Mouse (Mus musculus) CH12.LX (cell line): ENCODE results near the gene Astn2. TPM values are rescaled to one million over a fixed set of nuclear protein-coding genes. Genes with fewer than 3 reads are reported as not detected.

Source experiments
- DNase-seq: peaks from one replicate; pipeline ENCODE4 v3.0.0-alpha.2; 2013; ENCODE audit errors: extremely low read depth
- H3K27ac ChIP-seq: 2 replicates; pipeline ENCODE4 v1.5.1; 2012; ENCODE audit warnings: low read depth, mild to moderate bottlenecking, control low read depth, moderate library complexity; ENCODE audit not compliant: insufficient read depth
- H3K27me3 ChIP-seq: replicated peaks from 2 replicates; pipeline ENCODE3; 2012; ENCODE audit warnings: inconsistent platforms
- H3K36me3 ChIP-seq, 2 experiments: replicated peaks in 1 of 2; 2 replicates each; pipeline versions ENCODE3 to v1.6.1; 2012; ENCODE audit warnings: inconsistent platforms in 1 of 2, low read length in 1 of 2, mild to moderate bottlenecking in 1 of 2, mixed read lengths in 1 of 2, moderate library complexity in 1 of 2; ENCODE audit not compliant: control insufficient read depth in 1 of 2, insufficient read depth in 1 of 2
- H3K4me1 ChIP-seq, 2 experiments: 2 replicates each; pipeline ENCODE4 v1.6.1; 2012; ENCODE audit warnings: inconsistent platforms in 1 of 2, moderate library complexity in 1 of 2; ENCODE audit not compliant: insufficient read depth in 2 of 2, control insufficient read depth in 1 of 2
- H3K4me2 ChIP-seq: 2 replicates; pipeline ENCODE4 v1.6.1; 2012; ENCODE audit warnings: low read depth, mild to moderate bottlenecking, control low read depth; ENCODE audit not compliant: poor library complexity, insufficient read depth, severe bottlenecking
- H3K4me3 ChIP-seq, 3 experiments: fragments of 150-350 bp in 1 of 3; sonication (generic) in 1 of 3; replicated peaks in 1 of 3; 2 replicates each; pipeline versions ENCODE3 to v1.5.1; 2011 to 2012; ENCODE audit warnings: low read depth in 2 of 3, low read length in 2 of 3, mild to moderate bottlenecking in 2 of 3, moderate library complexity in 2 of 3, control low read depth in 1 of 3, improper control_type of control experiment in 1 of 3, inconsistent platforms in 1 of 3, mixed read lengths in 1 of 3; ENCODE audit not compliant: poor library complexity in 1 of 3
- H3K79me2 ChIP-seq: replicated peaks from 2 replicates; pipeline ENCODE4 v1.6.1; 2012; ENCODE audit warnings: mild to moderate bottlenecking, moderate library complexity; ENCODE audit not compliant: control insufficient read depth, poor library complexity, insufficient read depth, severe bottlenecking; ENCODE audit errors: extremely low read depth
- H3K9ac ChIP-seq: 2 replicates; pipeline ENCODE4 v1.6.1; 2012; ENCODE audit warnings: low read depth, mild to moderate bottlenecking, control low read depth, moderate library complexity; ENCODE audit not compliant: insufficient read depth
- H3K9me3 ChIP-seq: replicated peaks from 2 replicates; pipeline ENCODE3; 2012; ENCODE audit warnings: low read length, inconsistent platforms, mixed read lengths
- BHLHE40 ChIP-seq: IDR thresholded peaks from 2 replicates; pipeline ENCODE4 v1.6.1; 2011; ENCODE audit warnings: mild to moderate bottlenecking, low read depth, low read length, improper control_type of control experiment
- CHD1 ChIP-seq: IDR thresholded peaks from 2 replicates; pipeline ENCODE4 v1.6.1; 2012; ENCODE audit warnings: low read depth, low read length, improper control_type of control experiment, inconsistent platforms
- CHD2 ChIP-seq: IDR thresholded peaks from 2 replicates; pipeline ENCODE4 v1.6.1; 2011; ENCODE audit warnings: low read length, improper control_type of control experiment
- CTCF ChIP-seq, 2 experiments: IDR thresholded peaks in 1 of 2; conservative IDR thresholded peaks in 1 of 2; 2 replicates each; pipeline ENCODE4 v1.5.1; 2011 to 2012; ENCODE audit warnings: low read depth in 2 of 2, low read length in 2 of 2, improper control_type of control experiment in 1 of 2, inconsistent platforms in 1 of 2, mild to moderate bottlenecking in 1 of 2, moderate library complexity in 1 of 2
- E2F4 ChIP-seq: IDR thresholded peaks from 2 replicates; pipeline ENCODE4 v1.6.1; 2011; ENCODE audit warnings: low read depth, low read length, improper control_type of control experiment; ENCODE audit not compliant: insufficient replicate concordance
- EP300 ChIP-seq: IDR thresholded peaks from 2 replicates; pipeline ENCODE4 v1.6.1; 2011; ENCODE audit warnings: low read length, improper control_type of control experiment
- ETS1 ChIP-seq: conservative IDR thresholded peaks from 2 replicates; pipeline ENCODE4 v1.6.1; 2012; ENCODE audit warnings: low read depth, mild to moderate bottlenecking, inconsistent platforms, low read length, improper control_type of control experiment, moderate library complexity
- GABPA ChIP-seq: IDR thresholded peaks from 2 replicates; pipeline ENCODE4 v1.6.1; 2012; ENCODE audit warnings: low read depth, low read length, improper control_type of control experiment, inconsistent platforms; ENCODE audit not compliant: insufficient replicate concordance
- HCFC1 ChIP-seq: IDR thresholded peaks from 2 replicates; pipeline ENCODE4 v1.6.1; 2012; ENCODE audit warnings: low read depth, mild to moderate bottlenecking, inconsistent platforms, low read length, improper control_type of control experiment
- IRF4 ChIP-seq: IDR thresholded peaks from 2 replicates; pipeline ENCODE4 v1.6.1; 2014; ENCODE audit warnings: low read depth, mild to moderate bottlenecking, inconsistent platforms, low read length, improper control_type of control experiment
- JUND ChIP-seq: conservative IDR thresholded peaks from 2 replicates; pipeline ENCODE4 v1.6.1; 2011; ENCODE audit warnings: low read depth, low read length, improper control_type of control experiment
- MAFK ChIP-seq: IDR thresholded peaks from 2 replicates; pipeline ENCODE4 v1.6.1; 2011; ENCODE audit warnings: low read length, improper control_type of control experiment; ENCODE audit not compliant: insufficient replicate concordance
- MAZ ChIP-seq: IDR thresholded peaks from 2 replicates; pipeline ENCODE4 v1.6.1; 2012; ENCODE audit warnings: low read depth, mild to moderate bottlenecking, inconsistent platforms, low read length, improper control_type of control experiment, moderate library complexity
- MEF2A ChIP-seq: IDR thresholded peaks from 2 replicates; pipeline ENCODE4 v1.6.1; 2014; ENCODE audit warnings: low read depth, mild to moderate bottlenecking, inconsistent platforms, low read length, improper control_type of control experiment, borderline replicate concordance
- MYC ChIP-seq: IDR thresholded peaks from 2 replicates; pipeline ENCODE4 v1.6.1; 2011; ENCODE audit warnings: low read depth, mild to moderate bottlenecking, improper control_type of control experiment, low read length
- NELFE ChIP-seq: IDR thresholded peaks from 2 replicates; pipeline ENCODE4 v1.6.1; 2011; ENCODE audit warnings: low read depth, low read length, improper control_type of control experiment
- PAX5 ChIP-seq: IDR thresholded peaks from 2 replicates; pipeline ENCODE4 v1.6.1; 2012; ENCODE audit warnings: low read length, inconsistent platforms, mixed read lengths
- POLR2A ChIP-seq: IDR thresholded peaks from 2 replicates; pipeline ENCODE4 v1.6.1; 2011; ENCODE audit warnings: low read depth, mild to moderate bottlenecking, improper control_type of control experiment, low read length
- RAD21 ChIP-seq: IDR thresholded peaks from 2 replicates; pipeline ENCODE4 v1.6.1; 2011; ENCODE audit warnings: low read depth, mild to moderate bottlenecking, low read length, improper control_type of control experiment, moderate library complexity
- RCOR1 ChIP-seq: conservative IDR thresholded peaks from 2 replicates; pipeline ENCODE4 v1.6.1; 2012; ENCODE audit warnings: low read depth, mild to moderate bottlenecking, inconsistent platforms, low read length, improper control_type of control experiment
- SMC3 ChIP-seq: IDR thresholded peaks from 2 replicates; pipeline ENCODE4 v1.6.1; 2011; ENCODE audit warnings: low read depth, low read length, improper control_type of control experiment
- TCF12 ChIP-seq: IDR thresholded peaks from 2 replicates; pipeline ENCODE4 v1.6.1; 2014; ENCODE audit warnings: low read depth, mild to moderate bottlenecking, inconsistent platforms, low read length, improper control_type of control experiment
- USF1 ChIP-seq: IDR thresholded peaks from 2 replicates; pipeline ENCODE4 v1.6.1; 2014; ENCODE audit warnings: low read depth, mild to moderate bottlenecking, inconsistent platforms, low read length, improper control_type of control experiment
- USF2 ChIP-seq: conservative IDR thresholded peaks from 2 replicates; pipeline ENCODE4 v1.6.1; 2011; ENCODE audit warnings: low read depth, low read length, improper control_type of control experiment
- ZKSCAN1 ChIP-seq: IDR thresholded peaks from 2 replicates; pipeline ENCODE4 v1.6.1; 2012; ENCODE audit warnings: low read depth, inconsistent platforms, low read length, improper control_type of control experiment, borderline replicate concordance
- ZMIZ1 ChIP-seq: IDR thresholded peaks from 2 replicates; pipeline ENCODE4 v1.6.1; 2012; ENCODE audit warnings: low read depth, mild to moderate bottlenecking, inconsistent platforms, low read length, improper control_type of control experiment
- ZNF384 ChIP-seq: IDR thresholded peaks from 2 replicates; pipeline ENCODE4 v1.6.1; 2012; ENCODE audit warnings: low read depth, low read length, improper control_type of control experiment, inconsistent platforms
- dilution Hi-C: fragments of 300-500 bp; cut with MboI; formaldehyde crosslinking; loops from 2 replicates; pipeline ENCODE4 v1.14.3; 2020; ENCODE audit warnings: low sequenced_read_pairs; ENCODE audit not compliant: extremely low pct_unique_long_range_greater_than_20kb, extremely low pct_ligation_motif_present
- in situ Hi-C: fragments of 300-500 bp; cut with MboI; formaldehyde crosslinking; loops from 3 replicates; pipeline ENCODE4 v1.14.3; 2019; ENCODE audit warnings: low sequenced_read_pairs, low pct_ligation_motif_present, low pct_unique_long_range_greater_than_20kb, mixed read lengths
- polyA plus RNA-seq: library from polyadenylated mRNA; unstranded; fragments of >175 nt; gene quantifications from 2 replicates; pipeline ENCODE4 v1.2.1, GENCODE M21; 2012; ENCODE audit warnings: low read depth; ENCODE audit not compliant: insufficient read length
- total RNA-seq, 2 experiments: library from RNA; depleted of rRNA; stranded (reverse); fragments of 300-350 nt in 1 of 2; fragments of >200 nt in 1 of 2; gene quantifications; 2 replicates each; pipeline ENCODE4 v1.2.3; 2012 to 2014

The Astn2 gene
- total and polyA plus RNA-seq, 3 experiments: not detected

DNA sequence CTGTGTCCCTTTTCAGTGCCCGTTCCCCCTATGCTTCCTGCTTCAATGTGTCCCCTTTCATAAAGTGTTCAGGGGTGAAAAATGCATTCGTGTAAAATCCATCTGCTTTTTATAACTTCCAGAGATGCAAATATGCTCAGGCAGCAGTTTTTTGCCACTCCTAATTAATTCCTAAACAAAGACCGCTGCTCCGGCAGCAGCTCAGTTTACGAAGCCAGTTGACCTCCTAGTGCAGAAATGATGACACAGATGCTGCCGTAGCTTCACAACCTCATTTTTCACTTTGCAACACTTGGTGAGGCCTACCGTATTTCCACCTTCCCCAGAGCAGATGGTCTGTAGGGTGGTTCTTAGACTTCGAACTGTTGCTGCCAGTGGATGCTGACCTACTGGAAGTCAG, 155.9 kb downstream of the Astn2 start:
- Histone ChIP-seq H3K9me3 (peaks cover 45% of the 10 kb centered on the region), H3K27me3 (no peaks in the 10 kb centered on the region), H3K36me3 (no peaks in the 10 kb centered on the region), H3K4me1 (no peaks in the 10 kb centered on the region), H3K9ac (no peak overlapping the region), H3K79me2 (no peaks in the 10 kb centered on the region), H3K4me3 (no peak overlapping the region), H3K27ac (no peak overlapping the region), H3K4me2 (no peak overlapping the region)
- no peak for DNase-seq
- TF ChIP-seq EP300: no peak
- no peak for TF ChIP-seq CTCF (conservative IDR thresholded peaks at IDR 0.05 in 1 of 2, IDR thresholded peaks at IDR 0.05 in 1 of 2; ENCODE audit: low read depth in 2 of 2, low read length in 2 of 2)
- TF ChIP-seq MAFK: no peak
- no peak for TF ChIP-seq RAD21
- no peak for TF ChIP-seq IRF4
- no peak for TF ChIP-seq CHD2
- TF ChIP-seq HCFC1: no peak
- no peak for TF ChIP-seq TCF12
- no peak for TF ChIP-seq POLR2A
- TF ChIP-seq MEF2A: no peak
- no peak for TF ChIP-seq USF2
- no peak for TF ChIP-seq CHD1
- TF ChIP-seq NELFE: no peak
- TF ChIP-seq SMC3: no peak
- no peak for TF ChIP-seq ZMIZ1
- no peak for TF ChIP-seq ETS1
- TF ChIP-seq BHLHE40: no peak
- TF ChIP-seq ZNF384: no peak
- in situ Hi-C loops (no loop called here), dilution Hi-C loops (no loop called here)

DNA sequence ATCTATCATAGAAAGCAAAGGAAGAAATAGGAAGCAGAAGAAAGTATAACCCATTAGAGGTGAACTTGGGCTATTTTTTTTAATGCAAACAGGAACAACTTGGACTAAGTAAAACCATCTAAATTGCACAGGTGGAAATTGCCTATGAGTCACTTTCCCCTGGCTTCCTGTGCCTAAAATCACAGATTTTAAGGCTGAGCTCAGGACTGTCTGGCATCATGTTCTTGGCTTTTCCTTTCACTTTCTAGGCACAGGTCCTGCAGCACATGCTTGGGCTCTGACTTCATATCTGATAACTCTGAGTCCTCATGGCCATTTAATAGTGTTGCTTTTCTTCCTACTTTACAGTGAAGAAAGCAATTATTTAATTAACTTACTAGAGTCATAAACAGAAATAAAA, 161.7 kb downstream of the Astn2 start:
- dilution Hi-C loops (no loop called here), in situ Hi-C loops (no loop called here)
- H3K4me1 ChIP-seq: no peaks in the 10 kb centered on the region
- H3K36me3 ChIP-seq: no peaks in the 10 kb centered on the region
- DNase-seq: no peak
- no peaks in the 10 kb centered on the region for H3K79me2 ChIP-seq
- no peak overlapping the region for H3K4me2 ChIP-seq
- H3K9ac ChIP-seq: no peak overlapping the region
- peaks cover 38% of the 10 kb centered on the region for H3K9me3 ChIP-seq
- H3K27ac ChIP-seq: no peak overlapping the region
- H3K4me3 ChIP-seq: no peak overlapping the region
- no peak for TF ChIP-seq CHD1
- TF ChIP-seq USF2: no peak
- TF ChIP-seq MAZ: no peak
- no peak for TF ChIP-seq EP300
- no peak for TF ChIP-seq MYC
- no peak for TF ChIP-seq GABPA
- no peak for TF ChIP-seq ZKSCAN1
- TF ChIP-seq E2F4: no peak
- no peak for TF ChIP-seq IRF4
- no peak for TF ChIP-seq PAX5
- TF ChIP-seq BHLHE40: no peak
- TF ChIP-seq USF1: no peak
- TF ChIP-seq RCOR1: no peak
- no peak for TF ChIP-seq JUND
- H3K27me3 ChIP-seq: no peaks in the 10 kb centered on the region
